Mouse (Mus musculus) liver, embryonic 13.5 days (tissue): ENCODE results near the gene Lhpp. TPM values are rescaled to one million over a fixed set of nuclear protein-coding genes. Genes with fewer than 3 reads are reported as not detected.
A peak's percentile ranks its signal among the peaks of the same experiment; 100 is the strongest.

Experiments used
- ATAC-seq: fragments of 200-750 bp; cut with Nextera tagmentation; 2 replicates; pipeline ENCODE4 v1.8.0; 2017; ENCODE audit warnings: low read depth, mild to moderate bottlenecking, moderate number of reproducible peaks, moderate library complexity
- DNase-seq: peaks from one replicate; pipeline ENCODE4 v3.0.0; 2022
- H3K27ac ChIP-seq: fragments of 300-500 bp; sonication (generic); 2 replicates; pipeline ENCODE4 v1.5.1; 2015; ENCODE audit warnings: moderate library complexity, mild to moderate bottlenecking, inconsistent platforms
- H3K27me3 ChIP-seq: fragments of 300-500 bp; sonication (generic); 2 replicates; pipeline ENCODE4 v1.6.1; 2015; ENCODE audit warnings: mild to moderate bottlenecking, inconsistent platforms
- H3K36me3 ChIP-seq: fragments of 300-500 bp; sonication (generic); 2 replicates; pipeline ENCODE4 v1.6.1; 2015; ENCODE audit warnings: mild to moderate bottlenecking, inconsistent platforms
- H3K4me1 ChIP-seq: fragments of 300-500 bp; sonication (generic); replicated peaks from 2 replicates; pipeline ENCODE4 v1.6.1; 2015; ENCODE audit warnings: inconsistent platforms
- H3K4me2 ChIP-seq: fragments of 300-500 bp; sonication (generic); 2 replicates; pipeline ENCODE4 v1.6.1; 2015; ENCODE audit warnings: inconsistent platforms, mild to moderate bottlenecking, moderate library complexity
- H3K4me3 ChIP-seq: fragments of 300-500 bp; sonication (generic); replicated peaks from 2 replicates; pipeline ENCODE4 v1.5.1; 2015; ENCODE audit warnings: mild to moderate bottlenecking, inconsistent platforms
- H3K9ac ChIP-seq: fragments of 300-500 bp; sonication (generic); 2 replicates; pipeline ENCODE4 v1.6.1; 2015; ENCODE audit warnings: mild to moderate bottlenecking, inconsistent platforms
- H3K9me3 ChIP-seq: fragments of 300-500 bp; sonication (generic); replicated peaks from 2 replicates; pipeline ENCODE4 v1.6.1; 2016; ENCODE audit warnings: inconsistent platforms
- WGBS: fragments of 180-500 bp; shearing (Covaris S2); methylation state at CpG from one replicate; pipeline ENCODE4 v1.1.7; 2015; ENCODE audit not compliant: insufficient replicate concordance; 5-methylcytosine and 5-hydroxymethylcytosine counted together
- polyA plus RNA-seq: library from polyadenylated mRNA; unstranded; fragments of >200 nt; fragmentation: Nextera tagmentation; extraction: Ambion mirVana; gene quantifications from 2 replicates; pipeline ENCODE4 v1.2.1, GENCODE M21; 2015

Lhpp gene
- polyA plus RNA-seq, 1 experiment from 2014 or later, result 8.0 TPM

GRCm38 (mm10) chr7:132682901-132683300 lies 72.5 kb downstream of the Lhpp start:
- Histone ChIP-seq H3K4me3 (no peak overlapping the region), H3K27me3 (no peaks in the 10 kb centered on the region), H3K4me1 (peaks cover 32% of the 10 kb centered on the region), H3K9ac (no peak overlapping the region), H3K36me3 (no peaks in the 10 kb centered on the region), H3K4me2 (no peak overlapping the region), H3K9me3 (no peaks in the 10 kb centered on the region), H3K27ac (no peak overlapping the region)
- WGBS, result 73% methylated on average over 3 of the region's 3 CpGs
- ATAC-seq (no peak), DNase-seq (no peak)

GRCm38 (mm10) chr7:132683923-132684322 lies 73.5 kb downstream of the Lhpp start:
- DNase-seq, result no peak
- H3K4me2 ChIP-seq, result no peak overlapping the region

GRCm38 (mm10) chr7:132686515-132686914 lies 76.1 kb downstream of the Lhpp start:
- WGBS, result 14% methylated on average over 3 of the region's 3 CpGs
- H3K4me1 ChIP-seq, result peaks cover 39% of the 10 kb centered on the region
- peak; percentile 63 for ATAC-seq

More at GRCm38 (mm10) chr7:132683923-132684322, 73.5 kb downstream of the Lhpp start:
- Histone ChIP-seq H3K9ac (no peak overlapping the region), H3K4me3 (no peak overlapping the region), H3K9me3 (no peaks in the 10 kb centered on the region), H3K4me1 (peaks cover 38% of the 10 kb centered on the region), H3K27me3 (no peaks in the 10 kb centered on the region), H3K27ac (no peak overlapping the region), H3K36me3 (no peaks in the 10 kb centered on the region)
- ATAC-seq, result no peak
- 66% methylated on average over 4 of the region's 4 CpGs for WGBS

DNA sequence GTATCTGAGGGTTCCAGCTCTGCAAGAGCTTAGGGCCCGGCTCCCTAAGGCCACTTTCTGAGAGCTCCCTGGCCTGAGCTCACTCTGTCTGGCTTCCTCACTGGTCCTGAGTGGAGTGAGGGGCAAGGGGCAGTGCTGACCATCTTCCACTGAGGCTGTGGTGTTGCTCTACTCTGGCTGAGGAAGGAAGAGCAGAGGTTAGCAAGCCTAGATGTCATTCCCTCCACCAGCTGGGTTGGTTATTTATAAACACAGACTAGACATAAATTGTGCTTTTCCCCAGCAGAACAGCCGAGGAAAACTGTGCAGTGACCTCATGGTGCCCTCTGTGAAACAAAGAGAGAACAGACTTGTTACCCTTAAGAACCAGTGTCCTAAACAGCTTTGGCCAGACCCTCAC lies 77.5 kb downstream of the Lhpp start:
- H3K4me2 ChIP-seq, result no peak overlapping the region
- H3K4me3 ChIP-seq, result no peak overlapping the region
- no peak overlapping the region for H3K27ac ChIP-seq
- H3K9me3 ChIP-seq, result no peaks in the 10 kb centered on the region
- H3K4me1 ChIP-seq, result peaks cover 39% of the 10 kb centered on the region
- H3K27me3 ChIP-seq, result no peaks in the 10 kb centered on the region
- whole genome bisulfite sequencing, result 37% methylated on average over 2 of the region's 2 CpGs
- no peak overlapping the region for H3K9ac ChIP-seq
- H3K36me3 ChIP-seq, result no peaks in the 10 kb centered on the region
- ATAC-seq (no peak), DNase-seq (no peak)

More at GRCm38 (mm10) chr7:132686515-132686914, 76.1 kb downstream of the Lhpp start:
- no peak overlapping the region for H3K4me3 ChIP-seq
- no peaks in the 10 kb centered on the region for H3K9me3 ChIP-seq
- H3K9ac ChIP-seq, result no peak overlapping the region
- H3K27me3 ChIP-seq, result no peaks in the 10 kb centered on the region
- DNase-seq, result peak; percentile 8
- no peaks in the 10 kb centered on the region for H3K36me3 ChIP-seq
- no peak overlapping the region for H3K4me2 ChIP-seq
- H3K27ac ChIP-seq, result no peak overlapping the region

GRCm38 (mm10) chr7:132688721-132689120 lies 78.3 kb downstream of the Lhpp start:
- WGBS, result 69% methylated on average over 5 of the region's 5 CpGs
- H3K4me2 ChIP-seq, result no peak overlapping the region
- peaks cover 39% of the 10 kb centered on the region for H3K4me1 ChIP-seq
- no peak overlapping the region for H3K4me3 ChIP-seq
- no peak overlapping the region for H3K9ac ChIP-seq
- H3K9me3 ChIP-seq, result no peaks in the 10 kb centered on the region
- H3K27me3 ChIP-seq, result no peaks in the 10 kb centered on the region
- DNase-seq (no peak), ATAC-seq (no peak)
- H3K36me3 ChIP-seq, result no peaks in the 10 kb centered on the region
- no peak overlapping the region for H3K27ac ChIP-seq

DNA sequence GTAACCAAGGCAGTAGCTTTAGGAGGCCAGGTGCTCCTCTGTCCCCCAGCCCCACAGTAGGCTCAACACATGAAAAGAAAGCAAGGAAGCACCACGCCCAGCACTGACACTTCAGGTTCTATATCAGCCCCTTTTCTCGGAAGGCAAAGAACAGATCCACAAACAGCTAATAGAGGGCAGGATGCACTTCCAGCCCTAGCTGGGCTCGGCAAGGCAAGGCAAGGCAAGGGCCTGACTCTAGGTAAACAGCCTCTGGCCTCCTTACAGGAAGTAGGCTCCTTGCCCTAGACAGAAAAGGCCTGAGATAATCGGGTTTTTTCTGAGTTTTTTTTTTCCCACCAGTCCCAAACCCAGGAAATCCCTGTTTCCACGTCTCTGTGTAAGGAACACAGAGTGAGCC lies 79.3 kb downstream of the Lhpp start:
- WGBS, result 31% methylated on average over 5 of the region's 5 CpGs
- H3K27me3 ChIP-seq, result no peaks in the 10 kb centered on the region
- H3K27ac ChIP-seq, result no peak overlapping the region
- DNase-seq (no peak), ATAC-seq (no peak)
- no peak overlapping the region for H3K9ac ChIP-seq
- H3K4me2 ChIP-seq, result no peak overlapping the region
- no peak overlapping the region for H3K4me3 ChIP-seq
- H3K36me3 ChIP-seq, result no peaks in the 10 kb centered on the region
- H3K9me3 ChIP-seq, result no peaks in the 10 kb centered on the region
- H3K4me1 ChIP-seq, result peaks cover 39% of the 10 kb centered on the region

DNA sequence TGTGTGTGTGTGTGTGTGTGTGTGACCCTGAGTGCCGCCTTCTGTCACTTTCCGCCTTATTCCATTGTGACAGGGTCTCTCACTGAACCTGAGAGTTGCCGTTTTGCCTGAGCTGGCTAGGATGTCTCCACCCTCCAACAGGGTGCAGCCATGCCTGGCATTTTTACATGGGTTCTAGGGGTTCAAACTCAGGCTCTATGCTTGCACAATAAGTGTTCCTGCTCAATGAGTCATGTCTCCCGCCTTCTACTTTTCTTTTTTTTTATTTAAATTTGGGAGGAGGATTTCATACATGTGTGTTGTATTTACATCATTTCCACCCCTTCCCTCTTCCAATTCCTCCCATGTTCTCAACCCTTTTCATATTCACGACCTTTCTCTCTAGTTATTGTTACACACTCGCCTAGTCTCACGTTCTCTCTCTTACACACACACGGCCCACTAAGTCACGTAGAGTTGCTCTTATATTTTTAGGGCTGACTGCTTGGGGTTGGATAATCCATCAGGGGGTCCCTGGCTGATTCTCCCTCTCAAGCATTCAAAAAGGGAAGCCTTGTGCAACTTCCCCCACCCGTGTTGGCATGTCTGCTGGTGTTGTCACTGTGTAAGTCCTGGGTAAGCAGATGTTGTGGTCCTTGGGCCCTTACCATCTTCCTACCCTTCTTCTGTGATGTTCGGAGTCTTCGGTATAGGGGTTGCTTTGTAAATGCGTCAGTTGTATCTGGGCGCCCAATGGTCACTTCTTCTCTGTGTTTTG lies 80.5 kb downstream of the Lhpp start:
- no peak overlapping the region for H3K27ac ChIP-seq
- peaks cover 35% of the 10 kb centered on the region for H3K4me1 ChIP-seq
- no peaks in the 10 kb centered on the region for H3K36me3 ChIP-seq
- no peaks in the 10 kb centered on the region for H3K27me3 ChIP-seq
- H3K9ac ChIP-seq, result no peak overlapping the region
- H3K9me3 ChIP-seq, result no peaks in the 10 kb centered on the region
- ATAC-seq (no peak), DNase-seq (no peak)
- WGBS, result 71% methylated on average over 14 of the region's 14 CpGs
- H3K4me3 ChIP-seq, result no peak overlapping the region
- H3K4me2 ChIP-seq, result no peak overlapping the region

GRCm38 (mm10) chr7:132692719-132693118 lies 82.3 kb downstream of the Lhpp start:
- Histone ChIP-seq H3K4me2 (no peak overlapping the region), H3K27me3 (no peaks in the 10 kb centered on the region), H3K36me3 (no peaks in the 10 kb centered on the region), H3K4me3 (no peak overlapping the region), H3K27ac (no peak overlapping the region), H3K9me3 (no peaks in the 10 kb centered on the region), H3K4me1 (peaks cover 18% of the 10 kb centered on the region), H3K9ac (no peak overlapping the region)
- 70% methylated on average over 9 of the region's 9 CpGs for WGBS
- ATAC-seq, result no peak
- no peak for DNase-seq

DNA sequence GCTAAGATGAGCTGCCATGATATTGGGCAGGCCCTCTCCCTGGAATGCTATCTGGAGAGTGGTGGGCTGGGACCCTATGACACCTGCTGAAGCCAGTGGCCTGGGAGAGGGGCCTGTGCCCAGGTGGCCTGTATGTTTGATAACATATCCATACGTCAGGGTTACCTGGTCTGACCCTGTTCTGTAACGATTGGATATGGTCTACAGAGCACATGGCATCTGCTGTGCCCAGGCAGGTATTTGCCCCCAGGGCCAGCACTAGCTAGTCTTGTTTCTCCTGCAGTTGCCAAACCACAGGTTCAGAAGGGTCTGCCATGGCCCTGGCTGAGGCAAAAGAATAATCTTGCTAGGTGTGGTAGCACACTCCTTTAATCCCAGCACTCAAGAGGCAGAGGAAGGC lies 83.1 kb downstream of the Lhpp start:
- no peaks in the 10 kb centered on the region for H3K27me3 ChIP-seq
- WGBS, result 77% methylated on average over 2 of the region's 2 CpGs
- no peak overlapping the region for H3K9ac ChIP-seq
- no peaks in the 10 kb centered on the region for H3K9me3 ChIP-seq
- no peak overlapping the region for H3K27ac ChIP-seq
- no peak for DNase-seq
- peaks cover 10% of the 10 kb centered on the region for H3K4me1 ChIP-seq
- no peak overlapping the region for H3K4me3 ChIP-seq
- no peak for ATAC-seq
- H3K4me2 ChIP-seq, result no peak overlapping the region
- no peaks in the 10 kb centered on the region for H3K36me3 ChIP-seq

DNA sequence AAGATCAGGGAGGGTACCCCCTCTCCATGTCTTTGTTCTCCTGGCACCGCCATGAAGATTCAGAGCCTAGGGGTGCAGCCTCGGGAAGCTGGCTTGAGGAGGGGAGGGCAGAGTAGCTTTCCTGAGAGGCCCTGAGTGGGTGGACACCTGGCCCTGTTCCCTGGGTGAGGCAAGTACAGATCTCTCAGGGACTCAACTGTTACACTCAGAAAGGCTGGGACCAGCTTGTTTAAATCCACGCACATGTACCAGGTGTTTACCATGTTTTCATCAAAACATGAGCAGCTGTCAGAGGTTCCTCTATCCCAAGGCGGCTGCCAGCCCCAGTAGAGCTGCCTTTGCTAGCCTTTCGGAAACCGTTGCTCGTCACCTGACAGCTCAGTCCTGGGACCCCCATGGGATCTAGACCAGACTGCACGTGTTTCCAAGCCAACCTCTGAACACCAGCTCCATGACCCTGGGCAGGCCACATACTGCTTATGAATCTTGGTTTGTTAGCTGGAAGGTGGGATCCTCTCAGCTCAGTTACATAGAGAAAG lies 86.9 kb downstream of the Lhpp start:
- Histone ChIP-seq H3K9me3 (no peaks in the 10 kb centered on the region), H3K9ac (no peak overlapping the region), H3K4me2 (no peak overlapping the region), H3K4me1 (peaks cover 16% of the 10 kb centered on the region), H3K27ac (no peak overlapping the region), H3K27me3 (no peaks in the 10 kb centered on the region), H3K4me3 (no peak overlapping the region), H3K36me3 (no peaks in the 10 kb centered on the region)
- WGBS, result 78% methylated on average over 8 of the region's 8 CpGs
- DNase-seq (no peak), ATAC-seq (no peak)

GRCm38 (mm10) chr7:132698737-132699136 lies 88.3 kb downstream of the Lhpp start:
- DNase-seq (no peak), ATAC-seq (no peak)
- no peak overlapping the region for H3K4me3 ChIP-seq
- WGBS, result 40% methylated on average over 4 of the region's 4 CpGs
- H3K27ac ChIP-seq, result no peak overlapping the region
- H3K9me3 ChIP-seq, result no peaks in the 10 kb centered on the region
- no peak overlapping the region for H3K4me2 ChIP-seq
- H3K4me1 ChIP-seq, result peaks cover 16% of the 10 kb centered on the region
- H3K36me3 ChIP-seq, result no peaks in the 10 kb centered on the region
- H3K27me3 ChIP-seq, result no peaks in the 10 kb centered on the region
- no peak overlapping the region for H3K9ac ChIP-seq

DNA sequence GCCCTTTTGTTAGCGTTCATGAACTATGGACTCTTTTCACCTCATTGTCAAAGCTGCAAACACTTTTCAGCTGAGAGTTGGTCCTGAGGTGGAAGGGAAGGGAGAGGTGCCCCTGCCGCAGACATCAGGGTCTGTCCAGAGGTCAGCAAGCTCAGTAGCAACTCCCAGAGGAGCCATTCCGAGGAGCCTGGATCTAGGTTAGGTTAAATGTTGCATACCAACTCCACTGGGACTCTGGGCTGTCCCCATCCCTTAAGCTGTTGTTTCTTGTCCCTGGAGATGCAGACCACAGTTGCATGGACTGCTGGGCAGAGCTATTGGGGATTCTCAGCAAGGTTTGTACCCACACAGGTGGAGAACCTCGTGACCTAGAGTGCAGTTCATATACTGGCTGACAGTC lies 88.7 kb downstream of the Lhpp start:
- Histone ChIP-seq H3K9ac (no peak overlapping the region), H3K4me1 (peaks cover 16% of the 10 kb centered on the region), H3K27ac (no peak overlapping the region), H3K9me3 (no peaks in the 10 kb centered on the region), H3K36me3 (no peaks in the 10 kb centered on the region), H3K4me3 (no peak overlapping the region), H3K27me3 (no peaks in the 10 kb centered on the region), H3K4me2 (no peak overlapping the region)
- no peak for DNase-seq
- WGBS, result 66% methylated on average over 4 of the region's 4 CpGs
- no peak for ATAC-seq
